Mouse (Mus musculus) MEL (cell line): ENCODE data around the gene 3110040N11Rik.

ENCODE experiments used
- CTCF ChIP-seq, 3 experiments: IDR thresholded peaks in 2 of 3; conservative IDR thresholded peaks in 1 of 3; 2 replicates each; pipeline ENCODE4 v1.5.1; 2011 to 2012; ENCODE audit warnings: low read length in 3 of 3, low read depth in 2 of 3, mild to moderate bottlenecking in 2 of 3, improper control_type of control experiment in 1 of 3, inconsistent platforms in 1 of 3, mixed read lengths in 1 of 3, moderate library complexity in 1 of 3; ENCODE audit not compliant: control insufficient read depth in 1 of 3, insufficient read depth in 1 of 3, poor library complexity in 1 of 3, severe bottlenecking in 1 of 3
- POLR2A ChIP-seq, 2 experiments: IDR thresholded peaks; 2 replicates each; pipeline ENCODE4 v1.6.1; 2011 to 2012; ENCODE audit warnings: low read length in 2 of 2, mild to moderate bottlenecking in 2 of 2, control low read depth in 1 of 2, improper control_type of control experiment in 1 of 2, low read depth in 1 of 2, moderate library complexity in 1 of 2; ENCODE audit not compliant: control insufficient read depth in 1 of 2, insufficient read depth in 1 of 2, poor library complexity in 1 of 2

DNA sequence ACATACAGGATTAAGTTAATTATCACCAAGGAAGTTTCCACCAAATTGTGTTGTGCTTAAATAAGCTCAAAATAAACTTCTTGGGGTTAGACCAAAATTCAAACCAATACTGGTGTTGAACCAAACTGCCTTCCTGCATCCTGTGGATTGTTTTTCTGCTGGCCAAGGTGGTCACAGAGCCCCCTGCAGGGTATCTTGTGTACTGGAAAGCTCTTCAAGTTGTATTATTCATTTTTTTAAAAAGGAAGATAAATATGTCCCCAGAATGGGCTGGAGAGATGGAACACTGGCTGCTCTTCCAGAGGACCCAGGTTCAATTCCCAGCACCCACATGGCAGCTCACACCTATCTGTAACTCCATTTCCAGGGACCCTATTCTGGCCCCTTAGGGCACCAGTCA, 45.6 kb upstream of the 3110040N11Rik start:
- TF ChIP-seq POLR2A (IDR thresholded peaks at IDR 0.05; ENCODE audit: control insufficient read depth in 1 of 2, insufficient read depth in 1 of 2, low read depth in 1 of 2, low read length in 2 of 2, poor library complexity in 1 of 2), result no peak
- TF ChIP-seq CTCF (IDR thresholded peaks at IDR 0.05 in 2 of 3, conservative IDR thresholded peaks at IDR 0.05 in 1 of 3; ENCODE audit: control insufficient read depth in 1 of 3, insufficient read depth in 1 of 3, low read depth in 2 of 3, low read length in 3 of 3, poor library complexity in 1 of 3, severe bottlenecking in 1 of 3), result peak in 2 of 3 experiments; percentile 6 to 21; a peak in 1 of 6 replicates
